Mouse (Mus musculus) mouse embryonic stem cell (cell line): ENCODE measurements around the gene Rbck1.
"Not testable (repeated sequence)": the region's sequence is repeated elsewhere in the genome, so short reads cannot be mapped to it uniquely, and the experiment has no call there.

Source experiments
- in situ Hi-C, 2 experiments: fragments of 300-500 bp; cut with MboI; formaldehyde crosslinking; loops; 1 replicate in 1 of 2; 3 replicates in 1 of 2; pipeline ENCODE4 v1.14.3; 2019 to 2020; ENCODE audit warnings: low sequenced_read_pairs in 2 of 2, low pct_unique_long_range_greater_than_20kb in 1 of 2, mixed read lengths in 1 of 2; ENCODE audit not compliant: unreplicated experiment in 1 of 2

Rbck1 gene

DNA sequence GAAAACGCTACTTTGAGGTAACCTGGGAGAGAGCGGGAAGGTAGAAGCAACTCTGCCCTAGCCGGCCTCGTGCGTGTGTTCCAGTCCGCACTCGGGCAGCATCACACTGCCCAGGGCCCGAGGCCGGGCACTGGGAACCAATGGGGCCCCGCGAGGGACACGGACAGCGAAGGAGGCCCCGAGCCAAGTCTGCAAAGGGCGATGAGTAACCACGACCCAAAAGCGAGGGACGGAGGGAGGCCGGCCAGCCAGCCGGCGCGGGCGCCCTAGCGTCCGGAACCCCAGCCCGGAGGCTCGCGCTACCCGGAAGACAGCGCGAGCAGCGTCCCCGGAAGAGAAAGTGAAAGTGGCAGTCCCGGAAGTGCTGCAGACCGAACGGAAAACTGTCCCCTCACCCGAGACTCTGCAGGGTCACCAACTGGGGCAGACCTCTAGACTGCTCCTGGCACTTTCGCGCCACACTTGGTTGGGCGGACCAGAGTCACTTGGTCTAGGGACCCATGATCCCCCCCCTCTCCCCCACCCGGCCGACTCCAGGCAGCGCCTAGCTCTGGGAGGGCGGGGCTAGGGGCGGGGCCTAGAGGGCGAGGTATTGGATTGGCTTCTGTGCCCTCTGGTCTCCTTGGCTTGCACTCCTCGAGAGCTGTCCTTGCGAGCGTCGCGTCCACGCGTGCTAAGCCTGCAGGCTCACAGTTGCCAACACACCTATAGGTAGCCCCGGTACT, at the start of gene Rbck1:
Gene Rbck1 (minus strand): TSS at position 553 of the 725 bp plus-strand sequence.
- in situ Hi-C loops = no loop called here

GRCm38 (mm10) chr2:152376345-152376741, 43.9 kb upstream of the Rbck1 start, which contains the start of gene Nrsn2:
Gene Nrsn2 (minus strand): TSS chr2:152376638.
- in situ Hi-C loops = no loop called here

- in situ Hi-C loops = no loop called here
Measured at GRCm38 (mm10) chr2:152375652-152376344, 43.3 kb upstream of the Rbck1 start.

- in situ Hi-C loops = no loop called here
Measured at GRCm38 (mm10) chr2:152373547-152373946, 41.1 kb upstream of the Rbck1 start.

GRCm38 (mm10) chr2:152372661-152373060, 40.2 kb upstream of the Rbck1 start:
- in situ Hi-C loops = no loop called here

DNA sequence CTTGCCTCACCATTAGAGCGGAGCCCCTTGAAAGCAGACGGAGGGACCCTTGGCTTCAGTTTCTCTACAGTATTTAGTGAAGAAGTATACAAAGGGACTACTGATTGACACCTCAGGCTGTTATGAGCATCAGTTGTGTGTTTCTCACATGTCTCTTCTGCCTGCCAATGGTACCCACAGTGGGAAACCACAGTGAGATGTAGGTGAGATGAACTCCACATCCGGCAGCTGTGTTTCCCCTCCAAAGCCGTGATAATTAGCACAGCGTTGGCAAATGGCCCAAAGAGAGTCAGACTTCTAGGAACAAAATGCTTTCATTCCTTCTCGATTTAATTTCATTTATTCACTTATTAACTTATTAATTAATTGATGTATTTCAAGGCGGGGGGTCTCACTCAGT, 39.7 kb upstream of the Rbck1 start:
- in situ Hi-C loops = no loop called here

DNA sequence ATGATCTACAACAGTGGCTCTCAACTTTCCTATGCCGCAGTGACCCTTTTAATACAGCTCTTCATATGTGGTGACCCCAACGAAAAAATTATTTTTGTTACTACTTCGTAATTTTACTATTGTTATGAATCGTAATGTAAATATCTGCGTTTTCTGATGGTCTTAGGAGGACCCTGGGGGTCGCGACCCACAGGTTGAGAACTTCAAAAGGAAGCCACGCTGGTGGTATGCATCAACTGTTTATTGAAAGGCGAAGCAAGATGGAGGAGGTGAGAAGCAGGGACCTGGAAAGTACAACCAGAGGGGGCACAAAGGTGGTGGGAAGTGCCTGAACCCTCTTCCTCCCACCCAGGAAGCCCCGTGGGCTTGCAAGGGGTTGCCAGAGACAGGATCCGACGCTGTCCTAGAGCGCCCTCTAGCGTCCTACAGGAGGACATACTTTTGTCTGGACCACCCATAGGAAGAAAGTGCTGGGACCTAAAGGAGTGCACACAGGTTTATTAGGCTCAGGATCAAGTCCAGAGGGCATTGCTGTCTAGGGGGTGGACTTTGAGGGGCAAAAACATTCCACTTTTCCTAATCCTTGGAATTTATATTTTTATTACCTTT, 36.2 kb upstream of the Rbck1 start:
- in situ Hi-C loops = loop anchor here in 1 of 2 experiments (10.0 kb wide), 1 partner anchor 264 kb away; the partner anchor contains the start of gene Srxn1

DNA sequence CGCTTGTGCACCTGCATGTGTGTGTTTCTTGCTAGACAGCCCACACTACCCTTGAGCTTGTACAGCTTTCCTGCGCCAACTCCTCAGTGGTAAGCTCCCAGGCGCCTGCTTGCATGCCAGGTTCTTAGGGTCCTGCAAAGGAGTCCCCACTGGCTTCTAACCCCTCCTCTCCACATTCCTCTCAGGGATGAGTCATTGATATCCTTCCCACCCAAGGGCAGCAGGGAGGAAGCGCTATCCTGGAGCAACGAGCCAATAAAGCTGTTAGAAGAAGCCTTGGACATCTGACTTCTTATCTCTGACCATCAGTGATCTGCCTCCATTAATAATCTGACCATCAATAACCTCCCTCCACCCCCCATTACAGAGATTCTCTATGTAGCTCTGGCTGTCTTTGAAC, 35.5 kb upstream of the Rbck1 start:
- in situ Hi-C loops = loop anchor here in 1 of 2 experiments (10.0 kb wide), 1 partner anchor 263 kb away; the partner anchor contains the start of gene Srxn1

- in situ Hi-C loops = loop anchor here in 1 of 2 experiments (10.0 kb wide), 1 partner anchor 259 kb away; the partner anchor contains the start of gene Srxn1
Measured at GRCm38 (mm10) chr2:152363245-152364147, 31.0 kb upstream of the Rbck1 start.

DNA sequence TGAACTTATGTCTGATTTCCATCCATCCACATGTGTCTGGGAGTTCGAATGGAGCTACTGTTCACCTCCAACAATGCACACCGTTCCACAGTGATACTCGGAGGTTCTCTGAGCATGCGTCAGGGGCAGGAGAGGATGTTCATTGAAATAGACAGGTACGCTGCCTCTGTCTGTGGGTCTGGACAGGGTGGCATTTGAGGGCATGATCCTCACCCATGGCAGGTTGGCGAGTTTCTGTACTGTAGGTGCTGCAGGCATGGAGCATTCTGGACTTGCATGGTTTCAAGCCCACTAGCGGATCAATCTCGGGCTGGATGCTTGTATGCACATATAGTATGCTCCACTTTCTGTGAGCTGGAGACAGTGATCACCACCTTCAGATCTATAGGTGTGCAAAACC, 28.7 kb upstream of the Rbck1 start:
- in situ Hi-C loops = loop anchor here in 1 of 2 experiments (10.0 kb wide), 1 partner anchor 256 kb away; the partner anchor contains the start of gene Srxn1

- in situ Hi-C loops = loop anchor here in 1 of 2 experiments (10.0 kb wide), 1 partner anchor 256 kb away; the partner anchor contains the start of gene Srxn1
Measured at GRCm38 (mm10) chr2:152360271-152360775, 27.9 kb upstream of the Rbck1 start.

- in situ Hi-C loops = loop anchor here in 1 of 2 experiments (10.0 kb wide), 1 partner anchor 255 kb away; the partner anchor contains the start of gene Srxn1
Measured at GRCm38 (mm10) chr2:152359616-152360015, 27.2 kb upstream of the Rbck1 start.

- in situ Hi-C loops = not testable (repeated sequence)
Measured at GRCm38 (mm10) chr2:152358977-152359376, 26.5 kb upstream of the Rbck1 start.

DNA sequence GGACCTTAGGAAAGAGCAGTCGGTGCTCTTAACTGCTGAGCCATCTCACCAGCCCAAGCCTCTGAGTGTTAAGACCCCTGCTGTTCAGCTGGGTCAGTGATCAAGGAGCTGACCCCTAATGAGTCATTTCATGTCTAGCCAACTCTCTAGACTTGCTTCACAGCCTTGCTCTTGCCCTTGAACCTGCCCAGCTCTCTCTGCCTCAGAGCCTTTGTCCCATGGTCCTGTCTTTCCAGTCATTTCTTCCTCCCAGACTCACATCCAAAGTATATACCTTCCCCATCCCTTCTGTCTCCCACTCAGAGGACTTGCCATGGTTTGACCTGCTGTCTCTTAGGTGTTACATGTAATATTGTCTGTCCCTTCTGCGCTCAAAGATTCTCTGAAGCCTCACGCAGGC, 24.8 kb upstream of the Rbck1 start:
- in situ Hi-C loops = no loop called here

- in situ Hi-C loops = no loop called here
Measured at GRCm38 (mm10) chr2:152349842-152350540, 17.5 kb upstream of the Rbck1 start.

DNA sequence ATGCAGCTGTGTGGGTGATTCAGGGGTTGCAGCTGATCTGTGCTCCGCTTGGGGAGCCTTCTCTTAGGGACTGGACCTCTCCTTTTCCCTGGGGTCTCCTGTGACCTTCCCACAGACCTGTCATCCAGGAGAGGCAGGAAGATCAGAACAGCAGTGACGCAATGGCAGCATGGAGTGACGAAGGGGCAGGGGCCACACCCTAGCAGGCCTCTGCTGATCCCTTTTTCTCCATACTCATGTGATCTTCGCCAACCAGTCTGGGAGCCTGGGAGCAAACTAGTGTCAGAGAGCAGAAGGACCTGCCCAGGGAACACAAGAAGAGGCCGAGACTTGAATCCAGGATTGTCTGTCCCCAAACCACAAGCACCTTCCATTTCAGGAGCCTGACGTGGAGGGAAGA, 16.8 kb upstream of the Rbck1 start:
- in situ Hi-C loops = no loop called here

DNA sequence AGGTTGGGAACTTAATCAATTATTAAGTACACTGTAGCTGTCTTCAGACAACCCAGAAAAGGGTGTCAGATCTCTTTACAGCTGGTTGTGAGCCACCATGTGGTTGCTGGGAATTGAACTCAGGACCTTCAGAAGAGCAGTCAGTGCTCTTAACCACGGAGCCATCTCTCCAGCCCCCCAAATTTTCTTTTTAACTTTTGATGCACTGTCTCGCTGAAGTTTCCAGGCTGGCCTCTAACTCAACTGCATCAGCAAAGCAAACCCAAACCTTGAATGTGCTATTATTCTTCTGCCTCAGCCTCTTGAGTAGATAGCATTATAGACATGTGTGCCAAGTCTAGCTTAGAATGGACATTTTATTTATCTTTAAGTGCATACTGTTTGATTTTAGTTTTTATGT, 15.3 kb upstream of the Rbck1 start:
- in situ Hi-C loops = no loop called here
